Mouse (Mus musculus): ENCODE results near the gene Slc25a33.

Slc25a33 gene

DNA sequence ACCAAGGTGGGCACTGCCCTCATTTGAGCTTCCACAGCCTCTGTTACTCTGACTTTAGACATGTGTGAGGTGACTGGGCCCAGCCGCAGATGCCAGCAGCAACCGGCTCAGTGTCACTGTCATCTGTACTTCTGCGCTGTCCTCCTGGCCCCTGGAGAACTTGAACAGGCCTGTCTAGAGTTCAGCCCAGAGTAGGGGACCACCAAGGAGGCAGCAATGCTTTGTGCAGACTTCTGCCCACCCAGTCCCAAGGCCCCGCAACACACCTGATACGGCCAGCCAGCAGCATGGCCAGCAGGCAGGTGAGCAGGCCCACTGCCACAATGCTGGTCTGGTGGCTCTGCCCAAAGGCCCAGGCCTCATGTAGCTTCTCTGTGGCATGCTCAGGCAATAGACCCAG is 46.4 kb downstream of the Slc25a33 start:
- DNase-seq (ENCODE audit: low read depth, low spot score), result no peak

DNA sequence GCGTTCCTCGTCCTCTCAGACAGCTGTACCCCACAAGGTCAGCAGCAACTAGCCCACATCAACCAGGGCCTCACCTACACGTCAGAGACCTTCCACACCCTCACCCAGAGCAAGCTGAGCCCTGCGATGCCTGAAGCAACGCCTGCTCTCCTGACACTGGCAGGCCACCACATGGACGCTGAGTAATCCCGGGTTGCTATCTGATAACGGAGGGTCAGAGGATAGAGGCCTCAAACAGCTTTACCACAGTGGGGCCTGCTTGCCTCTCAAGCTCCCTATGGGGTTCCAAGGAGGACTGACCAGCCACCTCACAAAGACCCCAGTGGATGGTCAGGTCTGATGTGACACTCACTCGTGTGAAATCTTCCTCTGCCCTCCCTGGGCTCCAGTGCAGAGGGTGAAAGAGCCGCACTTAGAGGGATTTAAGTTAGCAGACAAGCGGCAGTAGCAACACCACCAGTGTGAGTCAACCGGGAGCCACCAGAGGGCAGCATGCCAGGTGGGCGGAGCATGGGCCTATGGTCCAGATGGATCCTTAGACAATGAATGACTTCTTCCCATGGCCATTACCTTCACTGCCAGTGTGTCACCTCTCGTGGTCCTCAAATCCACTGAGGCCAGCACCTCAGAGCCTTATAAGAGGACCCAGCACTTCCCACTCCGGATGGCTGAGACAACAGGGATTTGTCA is 48.3 kb downstream of the Slc25a33 start:
- no peak for DNase-seq (ENCODE audit: low read depth, low spot score)

DNA sequence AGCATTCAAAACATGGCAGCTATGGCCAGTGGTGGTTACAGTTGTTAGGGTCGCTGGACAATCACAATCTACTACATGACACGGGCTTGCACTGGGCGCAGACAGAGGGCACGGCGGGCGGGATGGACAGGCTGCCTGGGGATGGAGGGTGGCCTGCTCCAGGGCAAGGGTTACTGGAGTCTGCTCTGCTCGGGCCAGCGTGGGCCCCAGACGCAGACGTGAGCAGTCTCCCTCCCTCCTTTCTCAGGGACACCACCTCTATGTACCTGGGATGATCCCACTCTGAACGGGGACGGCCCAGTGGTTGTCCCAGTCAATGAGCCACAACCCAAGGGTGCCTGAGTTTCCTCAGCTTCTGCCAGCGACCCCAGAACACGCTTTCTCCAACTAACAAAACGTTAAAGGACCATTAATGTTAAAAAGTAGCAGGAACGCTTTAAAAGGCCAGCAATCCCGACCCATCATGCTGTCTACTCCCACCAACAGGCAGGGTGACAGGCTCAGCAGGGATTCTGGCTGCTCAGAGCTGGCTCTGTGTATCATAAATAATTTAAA is 49.1 kb downstream of the Slc25a33 start:
- no peak for DNase-seq (ENCODE audit: low read depth, low spot score)

DNA sequence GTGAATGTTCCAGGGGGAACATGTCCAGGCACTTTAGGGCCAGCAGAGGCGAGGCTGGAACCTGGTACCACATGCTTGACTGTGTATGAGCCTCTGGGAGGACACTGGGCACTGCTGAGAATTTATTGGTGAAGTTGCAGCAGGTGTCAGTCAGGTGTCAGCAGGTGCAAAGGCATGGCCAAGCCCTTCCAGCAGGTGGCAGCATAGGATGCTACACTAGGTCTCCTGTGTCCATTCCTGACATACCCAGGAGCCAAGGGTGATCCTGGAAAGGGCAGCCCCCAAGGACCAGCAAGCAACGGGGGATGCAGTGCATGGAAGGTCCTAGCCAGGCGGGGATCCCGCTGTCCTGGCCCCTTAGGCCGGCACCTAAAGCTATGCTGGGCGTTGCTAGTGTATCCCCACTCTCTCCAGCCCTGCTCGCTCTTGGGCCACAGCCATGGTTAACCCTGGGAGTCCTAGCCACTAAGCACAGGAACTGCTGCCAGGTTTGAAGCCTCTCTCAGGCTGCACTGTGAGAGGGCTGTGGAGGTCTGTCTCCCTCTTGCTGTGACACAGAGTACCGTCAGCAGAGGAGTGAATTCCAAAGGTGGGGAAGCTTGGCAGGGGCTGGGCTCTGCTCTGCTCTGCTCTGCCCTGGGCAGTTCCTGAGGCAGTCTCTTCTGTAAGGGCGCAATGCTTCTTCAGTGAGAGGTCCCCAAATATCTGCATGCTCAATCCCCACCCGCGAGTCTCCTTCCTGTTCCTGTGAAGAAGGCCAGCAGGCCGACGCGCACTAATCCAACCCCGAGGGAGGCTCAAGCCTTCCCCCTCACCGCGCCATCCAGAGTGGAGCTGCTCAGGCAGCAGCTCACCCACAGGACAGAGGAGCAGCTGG is 50.0 kb downstream of the Slc25a33 start:
- peak; percentile 50 for DNase-seq (ENCODE audit: low read depth, low spot score)

DNA sequence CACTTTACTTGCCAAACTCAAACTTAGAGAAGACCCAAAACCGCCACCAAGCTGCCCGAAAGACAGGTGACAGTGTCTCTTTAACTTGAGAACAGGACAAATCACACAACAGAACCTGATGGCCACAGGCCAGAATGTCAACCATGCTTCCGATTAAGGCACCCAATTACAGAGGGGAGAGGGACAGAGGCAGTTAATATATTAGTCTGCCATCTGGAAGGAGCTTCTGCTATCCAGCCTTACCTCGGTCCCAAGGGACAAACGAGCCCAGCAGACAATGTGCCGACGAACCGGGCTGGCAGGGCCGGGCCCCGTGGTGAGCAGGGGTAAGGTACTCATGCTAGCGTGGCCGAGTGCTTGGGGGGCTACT is 51.1 kb downstream of the Slc25a33 start:
- no peak for DNase-seq (ENCODE audit: low read depth, low spot score)

DNA sequence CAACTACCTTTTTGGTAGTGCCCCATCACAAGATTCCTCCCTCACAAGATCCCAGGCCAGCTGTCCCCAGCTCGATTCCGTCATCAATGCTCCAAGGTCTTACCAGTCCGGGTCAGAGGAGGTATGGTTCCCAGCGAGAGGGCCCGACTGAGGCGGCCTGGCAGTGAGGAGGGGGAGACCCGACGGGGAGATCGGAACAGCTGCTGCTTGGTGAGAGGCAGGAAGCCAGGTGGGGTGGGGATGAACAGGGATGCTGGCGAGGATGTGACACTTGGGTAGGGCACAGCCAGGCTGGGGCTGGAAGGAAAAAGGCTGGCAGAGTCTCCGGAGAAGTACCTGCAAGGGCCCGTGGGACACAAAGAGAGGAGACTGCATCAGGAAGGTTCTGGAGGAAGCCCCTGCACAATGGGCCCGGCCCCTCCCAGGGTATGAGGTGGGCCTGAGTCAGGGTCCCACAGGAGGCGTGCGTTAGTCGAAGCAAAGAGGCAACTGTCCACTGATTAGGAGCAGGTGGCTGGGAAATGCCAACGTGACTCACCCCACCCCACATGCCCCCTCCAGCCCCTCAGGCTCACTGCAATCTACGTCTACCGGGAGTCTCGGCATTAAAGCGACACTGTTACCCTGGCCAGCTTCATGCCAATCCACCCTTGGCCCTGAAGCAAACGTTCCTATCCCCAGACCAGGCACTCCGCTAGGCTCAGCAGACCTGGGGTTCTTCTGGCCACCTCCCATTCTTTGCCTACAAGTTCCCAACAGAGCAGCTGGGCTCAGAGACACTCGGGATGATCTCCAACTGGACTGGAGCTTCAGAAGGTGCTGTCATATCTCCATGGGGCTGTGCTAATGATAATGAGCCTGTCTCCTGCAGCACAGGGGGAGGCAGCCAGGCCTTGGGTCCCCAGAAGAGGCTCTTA is 51.7 kb downstream of the Slc25a33 start:
- DNase-seq (ENCODE audit: low read depth, low spot score), result no peak

DNA sequence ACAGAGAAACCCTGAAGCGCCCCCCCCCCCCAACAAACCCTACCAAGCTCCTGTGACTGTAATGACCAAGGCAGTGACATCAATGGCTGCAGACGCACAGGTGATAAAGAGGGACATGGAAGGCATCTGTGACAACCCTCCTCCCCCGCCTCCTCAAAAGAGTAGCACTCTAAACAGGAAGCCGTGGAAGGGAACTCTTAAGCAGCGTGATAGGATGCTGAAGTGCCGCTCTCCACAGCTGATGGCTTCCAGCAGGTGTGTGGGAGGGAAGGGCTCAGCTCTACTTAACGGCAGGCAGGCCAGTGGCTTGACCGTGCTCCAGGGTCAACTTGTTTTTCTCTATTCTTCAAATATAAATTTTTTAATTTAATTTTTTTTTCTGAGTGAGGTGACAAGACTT is 52.9 kb downstream of the Slc25a33 start:
- DNase-seq (ENCODE audit: low read depth, low spot score), result no peak

DNA sequence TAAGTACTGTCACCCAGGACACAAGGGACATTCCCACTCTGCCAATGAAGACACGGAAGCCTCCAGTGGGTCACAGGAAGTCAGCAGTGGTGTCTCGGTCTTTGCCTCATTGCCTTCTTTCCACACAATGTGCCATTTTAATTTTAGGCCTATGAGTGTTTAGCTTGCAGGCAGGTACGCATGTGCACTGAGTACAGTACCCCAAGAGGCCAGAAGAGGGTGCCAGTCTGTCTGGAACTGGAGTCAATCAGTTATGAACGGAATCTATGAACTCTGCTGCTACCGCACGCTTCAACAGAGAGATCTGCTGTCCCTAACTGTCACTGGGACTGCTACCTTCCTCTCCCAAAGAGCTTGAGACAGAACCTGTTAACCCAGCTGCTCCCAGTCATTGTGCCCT is 54.4 kb downstream of the Slc25a33 start:
- DNase-seq (ENCODE audit: low read depth, low spot score), result no peak

DNA sequence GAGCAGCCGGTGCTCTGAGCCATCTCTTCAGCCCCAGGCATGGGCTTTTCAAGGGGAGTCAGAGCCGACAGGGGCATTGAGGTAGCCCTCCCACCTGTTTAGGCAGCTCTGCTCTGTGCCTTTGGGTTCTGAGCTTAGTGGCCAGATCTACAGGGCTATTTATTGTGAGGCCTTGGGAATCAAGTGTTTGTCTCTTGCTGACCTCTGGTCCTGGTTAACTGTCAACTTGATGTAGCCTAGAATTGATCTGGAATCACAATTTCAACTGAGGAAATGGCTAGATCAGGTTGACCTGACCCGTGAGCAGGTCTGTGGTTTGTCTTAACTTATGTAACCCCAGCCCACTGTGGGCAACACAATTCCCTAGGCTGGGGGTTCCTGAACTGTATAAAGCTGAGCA is 59.5 kb downstream of the Slc25a33 start:
- no peak for DNase-seq (ENCODE audit: low read depth, low spot score)

DNA sequence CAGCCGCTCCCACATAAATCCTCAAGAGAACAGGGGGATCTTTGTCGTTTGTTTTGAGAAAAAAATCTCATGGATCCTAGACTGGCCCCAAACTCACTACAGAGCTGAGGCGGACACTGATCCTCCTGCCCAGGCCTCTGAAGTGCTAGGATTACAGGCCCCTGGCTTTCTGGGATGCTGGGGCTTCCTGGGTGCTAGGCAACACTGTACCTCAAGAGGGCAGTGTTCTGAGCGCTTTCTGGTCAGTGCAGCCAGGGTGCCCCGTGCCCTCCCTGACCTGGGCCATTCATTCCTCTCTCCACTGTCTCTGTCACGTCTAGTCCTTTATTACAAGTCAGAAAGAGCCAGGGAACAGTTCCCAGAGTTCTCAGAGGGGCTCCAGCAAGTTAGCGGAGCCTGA is 62.1 kb downstream of the Slc25a33 start:
- DNase-seq (ENCODE audit: low read depth, low spot score), result peak; percentile 33

DNA sequence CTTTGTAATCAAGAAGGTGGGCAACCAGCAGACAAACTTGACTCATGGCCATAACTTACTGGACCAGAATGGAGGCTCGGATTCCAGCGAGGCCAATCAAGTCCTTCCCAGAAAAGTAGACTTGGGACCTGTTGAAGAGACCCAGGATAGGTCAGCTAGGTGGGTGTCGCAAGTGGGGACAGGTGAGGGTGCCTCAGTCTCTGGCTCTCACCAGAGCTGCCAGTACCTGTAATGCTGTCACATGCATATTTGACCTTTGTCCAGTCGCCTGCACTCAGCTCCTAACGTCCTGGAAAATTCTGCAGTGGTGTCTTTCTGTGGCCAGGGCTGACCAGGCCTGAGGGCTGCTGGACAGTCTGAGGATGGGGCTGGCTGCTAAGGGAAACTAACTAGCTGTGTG is 62.6 kb downstream of the Slc25a33 start:
- DNase-seq (ENCODE audit: low read depth, low spot score), result no peak

DNA sequence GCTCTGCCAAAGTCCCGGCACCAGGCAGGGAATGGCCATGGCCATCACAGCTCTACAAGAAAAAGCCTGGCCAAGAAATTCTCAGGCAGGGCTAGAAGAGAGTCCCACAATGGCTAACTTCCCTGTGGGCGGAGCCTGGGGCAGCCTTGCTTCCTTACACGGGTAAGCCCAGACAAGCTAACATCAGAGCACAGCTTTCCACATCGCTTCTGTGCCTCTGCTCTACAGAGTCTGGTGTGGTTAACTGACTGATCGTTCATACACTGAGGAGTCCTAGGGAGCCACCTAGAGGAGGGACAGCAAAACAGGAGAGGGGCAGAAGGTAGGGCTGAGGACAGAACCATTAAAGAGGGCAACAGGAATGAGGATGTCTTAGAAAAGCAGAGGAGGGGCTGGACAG is 63.6 kb downstream of the Slc25a33 start:
- no peak for DNase-seq (ENCODE audit: low read depth, low spot score)

DNA sequence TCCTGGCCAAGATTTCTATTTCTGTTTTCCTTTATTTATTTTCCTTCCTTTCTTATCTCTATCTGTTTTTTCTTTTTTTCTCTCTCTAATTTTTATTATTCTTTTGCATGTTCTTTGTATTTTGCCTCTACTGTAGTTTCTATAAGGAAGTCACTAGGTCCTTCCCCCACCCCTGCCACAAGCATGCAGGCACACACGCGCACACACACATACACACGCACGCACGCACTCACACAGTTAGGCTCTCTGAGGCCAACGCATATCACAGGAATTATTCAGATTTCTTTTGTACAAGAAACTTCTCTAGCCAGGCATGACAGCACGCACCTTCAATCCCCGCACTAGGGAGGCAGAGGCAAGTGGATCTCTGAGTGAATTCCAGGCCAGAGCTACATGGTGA is 68.1 kb downstream of the Slc25a33 start:
- no peak for DNase-seq (ENCODE audit: low read depth, low spot score)

DNA sequence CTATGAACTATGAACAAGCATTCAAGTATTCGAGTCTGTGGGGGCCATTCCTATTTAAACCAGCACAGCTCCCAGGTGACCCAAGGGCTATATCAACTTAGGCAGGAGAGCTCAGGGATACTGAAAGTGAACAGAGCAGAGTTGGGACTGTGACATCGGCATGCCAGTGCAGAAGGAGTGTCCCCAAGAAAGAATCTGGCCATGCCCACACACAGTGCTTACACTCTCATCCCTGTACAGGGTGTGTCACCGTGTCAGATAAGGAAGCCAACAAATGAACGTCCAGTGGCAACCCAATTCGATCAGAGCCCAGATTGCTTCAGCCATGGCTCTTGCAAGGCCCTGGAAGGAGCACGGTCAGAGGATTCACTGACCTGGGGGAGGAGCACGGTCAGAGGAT is 68.8 kb downstream of the Slc25a33 start:
- DNase-seq (ENCODE audit: low read depth, low spot score), result no peak

DNA sequence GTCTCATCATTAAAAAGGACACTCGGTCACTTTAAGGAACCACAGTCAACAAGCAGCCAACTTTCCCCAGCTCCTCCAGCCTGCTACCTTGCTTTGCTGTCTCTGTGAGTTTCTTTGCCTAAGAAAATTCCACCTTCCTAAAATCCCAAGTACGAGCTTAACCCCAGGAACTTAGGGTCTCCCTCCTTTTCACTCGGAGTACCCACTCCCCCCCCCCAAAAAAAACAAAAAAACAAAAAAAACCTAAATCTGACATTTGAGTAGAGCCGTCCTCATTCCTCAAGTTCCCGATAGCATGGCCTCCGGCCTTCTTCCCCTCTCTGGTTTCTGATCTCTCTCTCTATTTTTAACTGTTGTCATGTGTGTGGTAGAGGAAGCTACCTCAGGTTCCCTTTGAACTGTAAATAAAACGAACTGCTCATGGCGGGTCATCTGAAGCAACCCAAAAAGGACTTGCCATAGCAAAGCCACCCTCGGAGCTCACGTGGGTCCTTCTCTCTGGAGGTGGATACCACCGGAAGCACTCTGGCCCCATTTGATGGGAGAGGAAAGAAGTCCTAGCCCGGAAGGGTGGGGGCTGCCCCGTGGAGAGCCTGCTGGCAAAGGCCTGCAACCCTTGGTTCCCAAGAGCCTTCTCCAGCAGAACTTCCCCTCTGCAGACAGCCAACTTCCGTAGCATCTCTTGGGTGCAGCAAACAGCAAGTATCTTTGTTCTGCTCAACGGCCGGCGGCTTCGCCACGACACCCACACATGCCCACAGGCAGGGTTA is 71.7 kb downstream of the Slc25a33 start, which contains the start of gene Pik3cd:
Gene Pik3cd, minus strand, starts transcription at position 362 of the 770 bp plus-strand sequence.
- no peak for DNase-seq (ENCODE audit: low read depth, low spot score)

DNA sequence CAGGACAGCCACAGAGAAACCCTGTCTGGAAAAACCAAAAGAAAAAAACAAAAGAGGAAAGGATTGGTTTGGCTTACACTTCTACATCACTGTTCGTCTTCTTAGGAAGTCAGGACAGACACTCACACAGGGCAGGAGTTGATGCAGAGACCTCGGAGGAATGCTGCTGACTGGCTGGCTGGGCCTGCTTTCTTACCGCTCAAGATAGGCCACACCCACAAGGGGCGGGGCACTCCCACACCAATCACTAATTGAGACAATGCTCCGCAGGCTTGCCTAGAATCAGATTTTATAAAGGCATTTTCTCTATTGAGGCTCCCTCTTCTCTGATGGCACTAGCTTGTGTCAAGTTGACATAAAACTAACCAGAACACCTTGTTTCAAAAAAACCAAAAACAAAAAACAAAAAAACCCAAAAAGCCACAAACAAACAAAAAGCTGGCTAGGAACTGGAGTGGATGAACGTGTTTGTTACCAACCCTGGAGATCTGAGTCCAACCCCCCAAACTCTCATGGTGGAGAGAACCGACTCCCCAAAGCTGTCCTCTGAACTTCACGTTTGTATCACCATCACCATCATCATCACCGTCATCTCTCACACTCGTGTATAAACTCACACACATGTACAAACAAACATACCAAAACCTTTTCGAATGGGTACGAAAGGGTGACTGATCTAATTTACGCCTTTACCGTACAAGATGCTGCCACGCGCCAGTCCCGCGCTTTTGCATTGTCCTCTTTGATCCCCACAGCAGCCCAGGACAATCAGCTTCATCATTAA is 72.5 kb downstream of the Slc25a33 start:
- no peak for DNase-seq (ENCODE audit: low read depth, low spot score)

DNA sequence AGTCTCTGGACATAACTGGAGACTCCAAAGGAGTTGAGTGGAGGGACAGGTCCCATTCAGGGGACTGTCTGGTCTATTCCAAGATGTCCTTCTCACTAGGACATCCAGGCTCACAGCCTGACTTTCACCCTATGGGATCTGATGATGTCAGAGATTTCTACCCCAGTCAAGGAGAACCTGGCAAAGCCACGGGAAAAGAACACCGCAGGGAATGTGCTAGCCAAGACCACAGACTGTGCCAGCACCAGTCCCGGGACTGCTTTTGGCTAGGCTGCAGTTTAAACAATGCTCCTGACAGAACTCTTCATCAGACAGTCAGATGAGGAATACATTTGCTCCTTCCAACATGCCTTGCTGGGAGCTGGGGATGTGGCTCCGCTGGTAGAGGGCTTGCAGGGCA is 74.1 kb downstream of the Slc25a33 start:
- DNase-seq (ENCODE audit: low read depth, low spot score), result no peak

DNA sequence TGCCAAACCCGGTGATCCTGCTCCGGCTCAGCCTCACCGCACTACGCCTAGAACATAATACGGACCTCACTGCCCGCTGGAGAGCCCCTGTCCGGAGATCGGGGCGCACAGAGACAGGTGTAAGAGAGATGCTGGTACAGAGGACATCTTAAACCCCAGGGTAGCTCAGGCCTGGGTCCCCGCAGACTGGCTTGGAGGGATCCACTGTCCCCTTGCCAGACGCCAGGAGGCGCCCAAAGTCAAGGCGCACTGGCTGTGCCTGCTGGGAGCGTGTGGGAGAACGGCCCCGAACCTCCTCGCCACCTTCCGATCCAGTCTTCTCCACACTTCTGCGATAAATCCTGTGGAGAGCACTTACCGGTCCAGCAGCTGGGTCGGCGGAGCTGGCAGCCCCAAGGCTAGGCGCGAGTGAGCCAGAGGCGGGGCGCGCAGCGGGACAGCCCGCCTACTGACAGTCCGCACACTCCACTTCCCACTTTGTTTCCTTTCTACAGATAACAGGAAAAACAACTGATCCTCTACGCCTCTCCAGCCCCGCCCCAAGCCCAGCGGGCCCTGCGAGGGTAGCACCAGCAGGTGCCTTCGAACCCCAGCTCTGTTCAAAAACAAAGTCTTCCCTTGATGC is 75.8 kb downstream of the Slc25a33 start:
- no peak for DNase-seq (ENCODE audit: low read depth, low spot score)

DNA sequence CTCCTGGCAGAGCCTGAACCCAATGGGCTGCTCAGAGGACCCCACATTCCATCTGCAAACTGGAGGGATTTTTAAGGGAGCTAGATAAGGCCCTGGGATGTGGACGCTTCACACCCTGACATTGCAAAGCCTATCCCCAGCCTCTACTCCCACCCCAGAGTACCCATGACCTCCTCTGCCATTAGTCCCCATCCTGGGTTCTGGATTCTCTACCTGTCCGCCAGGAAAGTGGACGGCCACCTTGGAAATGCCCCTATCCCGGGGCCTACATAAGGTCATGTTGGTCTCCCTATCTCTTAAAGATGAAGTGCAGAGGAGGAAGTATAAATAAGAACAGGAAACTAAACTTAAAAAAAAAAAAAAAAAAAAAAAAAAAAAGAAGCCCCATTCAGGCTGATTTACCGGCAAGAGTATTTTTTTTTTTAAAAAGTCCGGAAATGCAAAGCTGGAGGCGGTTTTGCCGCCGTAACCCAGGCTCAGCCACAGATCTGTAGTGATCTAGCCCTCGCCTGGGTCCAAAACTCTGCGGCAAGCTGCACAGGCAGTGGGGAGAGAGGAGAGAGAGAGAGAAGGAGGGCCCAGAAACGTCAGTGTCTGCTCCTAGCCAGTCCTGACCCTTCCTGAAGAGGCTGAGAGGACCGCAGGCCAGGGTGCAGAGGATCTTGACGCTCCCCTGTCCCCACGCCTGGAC is 76.4 kb downstream of the Slc25a33 start:
- DNase-seq (ENCODE audit: low read depth, low spot score), result no peak
